Mouse (Mus musculus) adrenal gland (tissue): ENCODE results near the gene Gm2115.

Source experiments
- intact Hi-C: fragments of 180-260 bp; cut with DNase I; formaldehyde crosslinking; loops from one replicate; pipeline ENCODE4 v1.15.1; 2025
- long read RNA-seq, 2 experiments: library from polyadenylated mRNA; unstranded; transcript quantifications; one replicate each; pipeline ENCODE4 v2.0.0; 2020; ENCODE audit warnings: borderline replicate concordance in 1 of 2; ENCODE audit not compliant: insufficient replicate concordance in 1 of 2

Gene Gm2115
- long read RNA-seq, experiment 1, full-length matches to known transcripts, result 4 of 10 reads
- long read RNA-seq, experiment 1, partial matches to known transcripts, result 2 of 10 reads
- long read RNA-seq, experiment 1, other reads (novel, unspliced or antisense), result 4 of 10 reads
- long read RNA-seq, experiment 2, full-length matches to known transcripts, result 11 of 26 reads
- long read RNA-seq, experiment 2, partial matches to known transcripts, result 4 of 26 reads
- long read RNA-seq, experiment 2, other reads (novel, unspliced or antisense), result 11 of 26 reads

- intact Hi-C loops, result no loop called here
Observed at GRCm38 (mm10) chr7:84528796-84529533, at the start of gene Gm2115. TSS of gene Gm2115 (plus strand) at chr7:84528954.

GRCm38 (mm10) chr7:84483447-84484407 lies 45.0 kb upstream of the Gm2115 start:
- intact Hi-C loops, result no loop called here

- intact Hi-C loops, result no loop called here
Observed at GRCm38 (mm10) chr7:84486485-84486884, 42.3 kb upstream of the Gm2115 start.

- intact Hi-C loops, result no loop called here
Observed at GRCm38 (mm10) chr7:84503163-84503562, 25.6 kb upstream of the Gm2115 start.

GRCm38 (mm10) chr7:84518533-84519198 lies 10.1 kb upstream of the Gm2115 start:
- intact Hi-C loops, result no loop called here

GRCm38 (mm10) chr7:84521329-84521728 lies 7.4 kb upstream of the Gm2115 start:
- intact Hi-C loops, result no loop called here

GRCm38 (mm10) chr7:84522426-84522825 lies 6.3 kb upstream of the Gm2115 start:
- intact Hi-C loops, result no loop called here

- intact Hi-C loops, result no loop called here
Observed at GRCm38 (mm10) chr7:84526171-84526570, 2.6 kb upstream of the Gm2115 start.

GRCm38 (mm10) chr7:84532795-84533194 lies 4.0 kb downstream of the Gm2115 start:
- intact Hi-C loops, result no loop called here

GRCm38 (mm10) chr7:84534632-84535031 lies 5.9 kb downstream of the Gm2115 start:
- intact Hi-C loops, result no loop called here

- intact Hi-C loops, result no loop called here
Observed at GRCm38 (mm10) chr7:84544946-84545345, 16.2 kb downstream of the Gm2115 start.

- intact Hi-C loops, result no loop called here
Observed at GRCm38 (mm10) chr7:84546667-84547066, 17.9 kb downstream of the Gm2115 start.

GRCm38 (mm10) chr7:84551472-84551871 lies 22.7 kb downstream of the Gm2115 start:
- intact Hi-C loops, result no loop called here

GRCm38 (mm10) chr7:84555294-84555693 lies 26.5 kb downstream of the Gm2115 start:
- intact Hi-C loops, result no loop called here

- intact Hi-C loops, result no loop called here
Observed at GRCm38 (mm10) chr7:84557332-84557731, 28.6 kb downstream of the Gm2115 start.

- intact Hi-C loops, result no loop called here
Observed at GRCm38 (mm10) chr7:84560500-84560899, 31.7 kb downstream of the Gm2115 start.

GRCm38 (mm10) chr7:84564236-84564635 lies 35.5 kb downstream of the Gm2115 start:
- intact Hi-C loops, result no loop called here

GRCm38 (mm10) chr7:84566200-84566599 lies 37.4 kb downstream of the Gm2115 start:
- intact Hi-C loops, result no loop called here

- intact Hi-C loops, result no loop called here
Observed at GRCm38 (mm10) chr7:84577034-84577433, 48.3 kb downstream of the Gm2115 start.

GRCm38 (mm10) chr7:84578841-84579240 lies 50.1 kb downstream of the Gm2115 start:
- intact Hi-C loops, result no loop called here

- intact Hi-C loops, result no loop called here
Observed at GRCm38 (mm10) chr7:84579769-84580168, 51.0 kb downstream of the Gm2115 start.
